Mouse (Mus musculus) erythroblast, embryonic 14.5 days (primary cell): ENCODE results near the gene Upb1. TPM values are rescaled to one million over a fixed set of nuclear protein-coding genes. Genes with fewer than 3 reads are reported as not detected.
"Not testable (repeated sequence)": the region's sequence is repeated elsewhere in the genome, so short reads cannot be mapped to it uniquely, and the experiment has no call there.

Experiments used
- H3K27me3 ChIP-seq: 2 replicates; pipeline ENCODE4 v1.6.1; 2012; ENCODE audit warnings: inconsistent platforms; ENCODE audit not compliant: control insufficient read depth
- H3K36me3 ChIP-seq: 2 replicates; pipeline ENCODE4 v1.6.1; 2012; ENCODE audit warnings: mild to moderate bottlenecking, inconsistent platforms; ENCODE audit not compliant: control insufficient read depth
- H3K4me1 ChIP-seq: 2 replicates; pipeline ENCODE4 v1.6.1; 2012; ENCODE audit warnings: inconsistent platforms; ENCODE audit not compliant: control insufficient read depth
- H3K4me3 ChIP-seq: replicated peaks from 2 replicates; pipeline ENCODE3; 2012; ENCODE audit warnings: moderate library complexity, mild to moderate bottlenecking, inconsistent platforms
- H3K9me3 ChIP-seq: 2 replicates; pipeline ENCODE4 v1.6.1; 2012; ENCODE audit warnings: low read length, inconsistent platforms, mixed read lengths; ENCODE audit not compliant: control insufficient read depth
- GATA1 ChIP-seq: IDR thresholded peaks from 2 replicates; pipeline ENCODE4 v1.6.1; 2012; ENCODE audit warnings: low read length, inconsistent platforms, mixed read lengths
- TAL1 ChIP-seq: IDR thresholded peaks from 3 replicates; pipeline ENCODE4 v1.6.1; 2012; ENCODE audit warnings: low read length, inconsistent platforms, mixed read lengths
- polyA plus RNA-seq: library from polyadenylated mRNA; stranded (reverse); fragments of >175 nt; gene quantifications from 2 replicates; pipeline ENCODE4 v1.2.3, GENCODE M21; 2012

The Upb1 gene
- not detected in 2 replicates for polyA plus RNA-seq

- Histone ChIP-seq H3K4me1 (no peaks in the 10 kb centered on the region; the same call in 1 of the 2 replicates), H3K9me3 (no peaks in the 10 kb centered on the region), H3K27me3 (no peaks in the 10 kb centered on the region), H3K36me3 (no peaks in the 10 kb centered on the region), H3K4me3 (no peak within 1 kb of the TSS)
- TF ChIP-seq GATA1 (no peak), TAL1 (no peak)
These were observed at the start of gene Upb1 for GRCm38 (mm10) chr10:75400958-75401357. Gene Upb1 (plus strand): TSS chr10:75401115.

GRCm38 (mm10) chr10:75352541-75352940, 48.4 kb upstream of the Upb1 start:
- TF ChIP-seq TAL1 (no peak), GATA1 (no peak)
- H3K36me3 ChIP-seq, result no peaks in the 10 kb centered on the region
- H3K4me3 ChIP-seq, result no peak overlapping the region
- H3K9me3 ChIP-seq, result no peaks in the 10 kb centered on the region
- H3K4me1 ChIP-seq, result no peaks in the 10 kb centered on the region
- H3K27me3 ChIP-seq, result no peaks in the 10 kb centered on the region

- not testable (repeated sequence) for H3K9me3 ChIP-seq, H3K27me3 ChIP-seq, H3K4me3 ChIP-seq, H3K4me1 ChIP-seq, H3K36me3 ChIP-seq
These were observed 47.1 kb upstream of the Upb1 start for GRCm38 (mm10) chr10:75353838-75354241.

DNA sequence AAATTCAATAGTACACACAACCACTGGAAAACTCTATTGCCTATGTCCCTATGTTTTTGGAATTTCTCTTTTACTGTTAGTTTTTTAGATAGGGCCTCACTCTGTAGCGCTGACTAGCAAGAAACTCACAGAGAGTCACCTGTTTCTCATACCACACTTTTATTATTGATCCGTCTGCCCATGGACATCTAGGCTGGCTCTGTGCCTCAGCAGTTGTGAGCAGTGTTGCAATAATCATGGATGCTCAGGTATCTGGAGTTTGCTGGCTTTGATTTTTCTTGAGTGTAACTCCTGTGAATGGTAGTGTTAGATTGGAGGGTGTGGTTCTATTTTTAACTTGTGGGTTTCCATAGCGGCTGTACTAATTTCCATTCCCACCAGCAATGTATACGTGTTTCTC, 45.6 kb upstream of the Upb1 start:
- no peaks in the 10 kb centered on the region for H3K9me3 ChIP-seq
- TF ChIP-seq GATA1, result no peak
- no peak for TF ChIP-seq TAL1
- H3K4me1 ChIP-seq, result no peaks in the 10 kb centered on the region

GRCm38 (mm10) chr10:75364214-75364690, 36.7 kb upstream of the Upb1 start:
- H3K36me3 ChIP-seq, H3K4me3 ChIP-seq, H3K27me3 ChIP-seq, H3K4me1 ChIP-seq, H3K9me3 ChIP-seq: not testable (repeated sequence)

More for the DNA sequence above, 45.6 kb upstream of the Upb1 start:
- H3K36me3 ChIP-seq, result no peaks in the 10 kb centered on the region
- H3K4me3 ChIP-seq, result no peak overlapping the region
- H3K27me3 ChIP-seq, result no peaks in the 10 kb centered on the region

GRCm38 (mm10) chr10:75364796-75365195, 36.1 kb upstream of the Upb1 start:
- H3K4me3 ChIP-seq, result no peak overlapping the region

DNA sequence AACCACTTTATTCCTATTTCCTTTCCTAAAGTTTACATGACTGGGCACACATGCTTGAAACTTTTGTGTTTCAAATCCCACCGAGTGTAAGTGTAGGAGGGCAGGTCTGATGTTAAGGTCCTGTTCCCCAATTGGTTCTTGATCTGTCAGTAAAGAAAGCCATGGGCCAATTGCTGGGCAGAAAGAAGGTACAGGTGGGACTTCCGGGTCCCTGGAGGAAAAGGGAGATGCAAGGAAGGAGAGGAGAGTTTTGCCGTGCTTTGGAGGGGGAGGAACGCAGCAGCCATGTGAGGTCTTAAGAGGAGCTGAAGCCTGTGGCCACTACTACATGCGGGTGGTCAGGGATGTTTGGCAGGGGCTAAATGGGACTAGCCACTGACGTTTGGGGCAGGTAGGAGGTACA, 35.7 kb upstream of the Upb1 start:
- Histone ChIP-seq H3K4me3 (no peak overlapping the region), H3K4me1 (no peaks in the 10 kb centered on the region)
- no peak for TF ChIP-seq GATA1
- TF ChIP-seq TAL1, result no peak

More at GRCm38 (mm10) chr10:75364796-75365195, 36.1 kb upstream of the Upb1 start:
- Histone ChIP-seq H3K36me3 (no peaks in the 10 kb centered on the region), H3K4me1 (no peaks in the 10 kb centered on the region), H3K9me3 (no peaks in the 10 kb centered on the region), H3K27me3 (no peaks in the 10 kb centered on the region)
- no peak for TF ChIP-seq GATA1
- no peak for TF ChIP-seq TAL1

GRCm38 (mm10) chr10:75373655-75374351, 27.1 kb upstream of the Upb1 start:
- H3K4me3 ChIP-seq, H3K27me3 ChIP-seq, H3K36me3 ChIP-seq, H3K4me1 ChIP-seq, H3K9me3 ChIP-seq: not testable (repeated sequence)

More for the DNA sequence above, 35.7 kb upstream of the Upb1 start:
- no peaks in the 10 kb centered on the region for H3K9me3 ChIP-seq
- no peaks in the 10 kb centered on the region for H3K27me3 ChIP-seq
- H3K36me3 ChIP-seq, result no peaks in the 10 kb centered on the region

DNA sequence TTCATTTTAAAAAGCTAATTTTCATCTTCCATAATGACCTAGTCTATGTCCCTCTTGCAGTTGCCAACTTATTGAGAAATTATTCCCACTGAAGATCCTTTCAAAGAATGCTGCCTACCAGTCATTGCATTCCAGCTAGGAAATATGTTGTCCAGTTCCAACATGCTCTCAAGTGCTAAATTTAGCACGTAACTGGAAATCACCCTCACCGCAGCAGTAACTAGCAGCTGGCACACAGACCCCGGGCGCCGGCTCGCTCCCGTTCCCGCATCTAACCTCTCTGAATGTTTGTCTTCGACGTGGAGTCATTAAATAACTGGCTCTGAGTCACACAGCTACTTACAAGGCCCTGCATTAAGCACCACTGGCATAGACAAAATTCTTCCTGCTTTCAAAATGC, 22.2 kb upstream of the Upb1 start:
- no peaks in the 10 kb centered on the region for H3K36me3 ChIP-seq
- H3K4me1 ChIP-seq, result no peaks in the 10 kb centered on the region
- TF ChIP-seq GATA1 (no peak), TAL1 (no peak)
- no peaks in the 10 kb centered on the region for H3K27me3 ChIP-seq
- H3K4me3 ChIP-seq, result no peak overlapping the region
- H3K9me3 ChIP-seq, result no peaks in the 10 kb centered on the region; the same call in 1 of the 2 replicates

- no peaks in the 10 kb centered on the region for H3K36me3 ChIP-seq
- H3K4me1 ChIP-seq, result no peaks in the 10 kb centered on the region
- TF ChIP-seq TAL1, result no peak
- no peak for TF ChIP-seq GATA1
- H3K4me3 ChIP-seq, result no peak overlapping the region
- no peaks in the 10 kb centered on the region for H3K9me3 ChIP-seq
- no peaks in the 10 kb centered on the region for H3K27me3 ChIP-seq
These were observed 10.8 kb upstream of the Upb1 start for GRCm38 (mm10) chr10:75390156-75390555.
